ENCODE assay signal across 8 mouse cellular contexts in the genomic region with DNA sequence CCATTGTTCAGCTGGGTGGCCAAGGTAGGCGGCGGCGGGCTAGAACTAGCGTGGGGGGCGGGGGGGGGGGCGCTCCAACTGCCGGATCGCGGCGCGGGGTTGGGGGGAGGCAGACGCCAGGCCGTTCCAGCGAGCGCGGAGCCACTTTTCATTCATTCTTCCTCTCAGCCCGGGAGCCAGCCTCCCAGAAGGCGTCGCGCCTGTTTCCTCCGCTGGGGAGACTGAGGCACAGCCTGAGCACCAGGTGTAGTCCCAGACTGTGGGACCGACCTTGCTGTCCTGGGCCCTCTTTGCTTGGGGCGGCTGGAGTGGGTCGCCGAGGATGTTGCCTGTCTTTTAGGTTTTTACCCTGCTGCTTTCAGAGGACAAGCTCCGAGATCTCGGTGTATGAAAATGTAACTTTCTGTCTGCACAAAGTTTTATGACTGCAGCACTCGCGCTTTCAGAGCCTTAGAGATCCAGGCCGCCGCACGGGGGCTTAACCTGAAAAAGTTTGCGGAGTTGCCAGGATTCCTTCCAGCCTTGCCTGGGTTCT.
DNase-seq lines count a peak whose midpoint lies in the region; ATAC-seq and TF ChIP-seq lines count a peak whose summit lies in the region.

No protein-coding gene starts in this region.

- H3K27me3 ChIP-seq in heart, embryonic 12.5 days (replicated peaks) = no peaks in the 10 kb centered on the region
- no peaks in the 10 kb centered on the region for H3K27me3 ChIP-seq in E14TG2a.4 (ENCODE audit: insufficient read depth, low read length)
- H3K27me3 ChIP-seq in hindbrain, embryonic 12.5 days = no peaks in the 10 kb centered on the region
- H3K27me3 ChIP-seq in liver, embryonic 14.5 days (ENCODE audit: control insufficient read depth, insufficient read depth, low read length) = no peaks in the 10 kb centered on the region
- no peaks in the 10 kb centered on the region for H3K27me3 ChIP-seq in small intestine, adult 2 months (ENCODE audit: control insufficient read depth, insufficient read depth, low read length)

- H3K36me3 ChIP-seq in heart, embryonic 12.5 days = no peaks in the 10 kb centered on the region
- no peaks in the 10 kb centered on the region for H3K36me3 ChIP-seq in E14TG2a.4 (ENCODE audit: insufficient read depth, low read length)
- H3K36me3 ChIP-seq in hindbrain, embryonic 12.5 days = no peaks in the 10 kb centered on the region
- H3K36me3 ChIP-seq in liver, embryonic 14.5 days (replicated peaks; ENCODE audit: control insufficient read depth, insufficient read depth, low read depth) = no peaks in the 10 kb centered on the region
- no peaks in the 10 kb centered on the region for H3K36me3 ChIP-seq in small intestine, adult 2 months (ENCODE audit: control insufficient read depth, insufficient read depth, low read length)

- no peak for TF ChIP-seq EP300 in liver, embryonic 14.5 days (IDR thresholded peaks at IDR 0.05; ENCODE audit: low read depth)

- no peak for DNase-seq in heart, postnatal 25 days (ENCODE audit: low spot score)
- DNase-seq in embryo, embryonic 10 days (ENCODE audit: low spot score) = peak; percentile 53
- DNase-seq in liver, embryonic 14.5 days (ENCODE audit: low read depth in 3 of 3, low spot score in 3 of 3) = no peak

- WGBS in heart, embryonic 12.5 days = 0% methylated on average over 22 of the region's 33 CpGs
- under 1% methylated on average over 26 of the region's 33 CpGs for WGBS in hindbrain, embryonic 12.5 days
- under 1% methylated on average over 23 of the region's 33 CpGs for WGBS in liver, embryonic 14.5 days (ENCODE audit: insufficient replicate concordance)
- WGBS in small intestine, adult 2 months = under 1% methylated on average over 32 of the region's 33 CpGs

- H3K9ac ChIP-seq in heart, embryonic 12.5 days = peak overlapping the region; percentile 87
- peak overlapping the region; percentile 78 for H3K9ac ChIP-seq in hindbrain, embryonic 12.5 days
- H3K9ac ChIP-seq in liver, embryonic 14.5 days (replicated peaks) = peak overlapping the region; percentile 64

- no peak for TF ChIP-seq POLR2A in small intestine, adult 2 months (IDR thresholded peaks at IDR 0.05; ENCODE audit: low read depth, low read length)

- peak overlapping the region; percentile 60 for H3K27ac ChIP-seq in heart, embryonic 12.5 days (ENCODE audit: poor library complexity, severe bottlenecking)
- peak overlapping the region; percentile 67; the same call in 1 of the 2 replicates for H3K27ac ChIP-seq in hindbrain, embryonic 12.5 days
- no peak overlapping the region for H3K27ac ChIP-seq in liver, embryonic 14.5 days
- H3K27ac ChIP-seq in small intestine, adult 2 months (ENCODE audit: insufficient read depth, low read depth, low read length) = peak overlapping the region; percentile 82

- no peaks in the 10 kb centered on the region for H3K9me3 ChIP-seq in heart, embryonic 12.5 days (replicated peaks)
- H3K9me3 ChIP-seq in E14TG2a.4 (ENCODE audit: low read length) = no peaks in the 10 kb centered on the region
- H3K9me3 ChIP-seq in hindbrain, embryonic 12.5 days (replicated peaks) = no peaks in the 10 kb centered on the region
- H3K9me3 ChIP-seq in liver, embryonic 14.5 days (ENCODE audit: control insufficient read depth, low read length) = no peaks in the 10 kb centered on the region

- intact Hi-C loops in heart, postnatal 25 days (cut with DNase I) = no loop called here

- H3K4me2 ChIP-seq in heart, embryonic 12.5 days = peak overlapping the region; percentile 74
- H3K4me2 ChIP-seq in hindbrain, embryonic 12.5 days (replicated peaks) = peak overlapping the region; percentile 70
- H3K4me2 ChIP-seq in liver, embryonic 14.5 days (ENCODE audit: low read depth) = peak overlapping the region; percentile 77

- H3K4me1 ChIP-seq in heart, embryonic 12.5 days (replicated peaks) = peaks cover 33% of the 10 kb centered on the region
- peaks cover 50% of the 10 kb centered on the region for H3K4me1 ChIP-seq in E14TG2a.4 (replicated peaks; ENCODE audit: low read depth, low read length)
- H3K4me1 ChIP-seq in hindbrain, embryonic 12.5 days = peaks cover 15% of the 10 kb centered on the region
- H3K4me1 ChIP-seq in liver, embryonic 14.5 days (replicated peaks; ENCODE audit: control insufficient read depth in 2 of 2, insufficient read depth in 2 of 2, low read length in 1 of 2) = peaks cover 3 to 24% of the 10 kb centered on the region in 2 experiments; a peak in 3 of 4 replicates
- peaks cover 35% of the 10 kb centered on the region; the same call in 1 of the 2 replicates for H3K4me1 ChIP-seq in small intestine, adult 2 months (ENCODE audit: control insufficient read depth, insufficient read depth, insufficient read length, low read length)

- peak overlapping the region; percentile 73 for H3K4me3 ChIP-seq in heart, embryonic 12.5 days
- H3K4me3 ChIP-seq in E14TG2a.4 (replicated peaks; ENCODE audit: low read length) = peak overlapping the region; percentile 85
- peak overlapping the region; percentile 72 for H3K4me3 ChIP-seq in hindbrain, embryonic 12.5 days
- peak overlapping the region; percentile 58 to 68 for H3K4me3 ChIP-seq in liver, embryonic 14.5 days (ENCODE audit: insufficient read depth in 1 of 2, low read depth in 2 of 2, low read length in 2 of 2)
- peak overlapping the region; percentile 87 for H3K4me3 ChIP-seq in small intestine, adult 2 months (ENCODE audit: low read depth, low read length)

- peak; percentile 55 for ATAC-seq in heart, embryonic 12.5 days (ENCODE audit: insufficient number of reproducible peaks, low FRiP score)
- ATAC-seq in hindbrain, embryonic 12.5 days (ENCODE audit: low FRiP score) = peak; percentile 70
- peak; percentile 63 for ATAC-seq in liver, embryonic 14.5 days (ENCODE audit: insufficient read depth)
- ATAC-seq in erythroid progenitor cell, adult 5-6 weeks (replicated peaks; ENCODE audit: low FRiP score, poor library complexity, severe bottlenecking) = no peak

- no peak for TF ChIP-seq CTCF in E14TG2a.4 (conservative IDR thresholded peaks at IDR 0.05; ENCODE audit: low read length)
- TF ChIP-seq CTCF in liver, embryonic 14.5 days (IDR thresholded peaks at IDR 0.05; ENCODE audit: low read depth) = no peak; the same call in 1 of the 2 replicates
- TF ChIP-seq CTCF in small intestine, adult 2 months (IDR thresholded peaks at IDR 0.05; ENCODE audit: extremely low read depth, insufficient read length, insufficient replicate concordance, low read depth, low read length) = no peak
